Mouse (Mus musculus) liver, embryonic 18 days (tissue): Measurements from ENCODE around the gene 1600015I10Rik. TPM values are rescaled to one million over a fixed set of nuclear protein-coding genes. Genes with fewer than 3 reads are reported as not detected.

Experiments
- polyA plus RNA-seq: library from polyadenylated mRNA; depleted of rRNA; stranded (reverse); fragments of >200 nt; gene quantifications from 2 replicates; pipeline ENCODE4 v1.2.3, GENCODE M21; 2012; rRNA removed

Gene 1600015I10Rik
- not detected in 2 replicates for polyA plus RNA-seq

GRCm38 (mm10) chr6:48929595-48929994 is at the start of gene 1600015I10Rik:
Gene 1600015I10Rik (plus strand): TSS chr6:48929895.

GRCm38 (mm10) chr6:48974663-48975062 is 45.0 kb downstream of the 1600015I10Rik start, which contains the start of gene Doxl2:
Gene Doxl2 (plus strand): TSS chr6:48974963.

Other genes with a start within 250 kb of the 1600015I10Rik start
- 11.2 and 11.3 TPM in 2 replicates for gene Gimap4, start 245.3 kb upstream of the 1600015I10Rik start, polyA plus RNA-seq
- gene Gimap6, start 221.7 kb upstream of the 1600015I10Rik start, polyA plus RNA-seq, result 8.6 and 9.2 TPM in 2 replicates
- gene Gm28053, start 211.3 kb upstream of the 1600015I10Rik start, polyA plus RNA-seq, result 0.65 and 0.77 TPM in 2 replicates
- gene Gimap7, start 211.3 kb upstream of the 1600015I10Rik start, polyA plus RNA-seq, result 0.06 and 0.25 TPM in 2 replicates
- 2.8 and 3.0 TPM in 2 replicates for gene Gimap1, start 190.8 kb upstream of the 1600015I10Rik start, polyA plus RNA-seq
- 3.1 TPM in 2 replicates for gene Gimap5, start 183.7 kb upstream of the 1600015I10Rik start, polyA plus RNA-seq
- gene Gimap3, start 159.0 kb upstream of the 1600015I10Rik start, polyA plus RNA-seq, result 0.42 and 0.68 TPM in 2 replicates
- 58.6 and 68.3 TPM in 2 replicates for gene Tmem176a, start 89.0 kb upstream of the 1600015I10Rik start, polyA plus RNA-seq
- 220 and 232 TPM in 2 replicates for gene Tmem176b, start 88.4 kb upstream of the 1600015I10Rik start, polyA plus RNA-seq
- 0.08 and 0.23 TPM in 2 replicates for gene Aoc1, start 57.0 kb upstream of the 1600015I10Rik start, polyA plus RNA-seq
- gene Doxl2, start 45.1 kb downstream of the 1600015I10Rik start, polyA plus RNA-seq, result not detected in 2 replicates
- gene Svs1, start 57.0 kb downstream of the 1600015I10Rik start, polyA plus RNA-seq, result not detected in 2 replicates
- 0.38 and 0.46 TPM in 2 replicates for gene Gpnmb, start 106.7 kb downstream of the 1600015I10Rik start, polyA plus RNA-seq
- gene Malsu1, start 143.9 kb downstream of the 1600015I10Rik start, polyA plus RNA-seq, result 14.3 and 14.5 TPM in 2 replicates